19 mouse cellular contexts compared by ENCODE assay signal in genomic region chr2:118064121-118064764, GRCm38 (mm10). TPM values are rescaled to one million over a fixed set of nuclear protein-coding genes. Genes with fewer than 3 reads are reported as not detected.
DNase-seq lines count a peak whose midpoint lies in the region; ATAC-seq lines count a peak whose summit lies in the region.
"Had no signal": no experiment of that assay in that cellular context is flagged by ENCODE, and none has a peak within 500 bp of the region (broad histone marks: within the 10 kb centered on the region; RNA-seq: fewer than 3 reads in every experiment).

No protein-coding gene starts in this region.

- no peaks in the 10 kb centered on the region for H3K9me3 ChIP-seq in lung, embryonic 15.5 days
- H3K9me3 ChIP-seq: embryonic facial prominence, embryonic 12.5 days; forebrain, embryonic 10.5 days; hindbrain, embryonic 10.5 days; kidney, embryonic 15.5 days; limb, embryonic 15.5 days had no signal

- no peak for DNase-seq in lung, adult 18-20 months
- peak; percentile 71 for DNase-seq in ZHBTc4 (ENCODE audit: low read depth, low spot score)
- peak; percentile 18 for DNase-seq in gastrocnemius, postnatal 10 days
- peak; percentile 37 for DNase-seq in heart, postnatal 25 days (ENCODE audit: low spot score)
- no peak for DNase-seq in kidney, adult 18-20 months
- no peak for DNase-seq in kidney, adult 9 months
- no peak for DNase-seq in cerebellum, postnatal 4 days (ENCODE audit: low spot score in 2 of 2)
- DNase-seq: adrenal gland, adult 2 months; cerebellum, adult 11 months; cerebellum, postnatal 14 days; right cerebral cortex, postnatal 25 days; thymus, postnatal 4 days had no signal

- 77% methylated on average over 11 of the region's 11 CpGs for WGBS in lung, embryonic 15.5 days

- no peak overlapping the region for H3K4me3 ChIP-seq in lung, embryonic 15.5 days
- H3K4me3 ChIP-seq: embryonic facial prominence, embryonic 12.5 days; forebrain, embryonic 10.5 days; hindbrain, embryonic 10.5 days; kidney, embryonic 15.5 days; limb, embryonic 15.5 days had no signal

- peaks cover 5% of the 10 kb centered on the region for H3K4me1 ChIP-seq in lung, embryonic 15.5 days
- H3K4me1 ChIP-seq: embryonic facial prominence, embryonic 12.5 days; kidney, embryonic 15.5 days; limb, embryonic 15.5 days had no signal

- intact Hi-C loops in heart, postnatal 25 days (cut with DNase I), result no loop called here

- no peak overlapping the region for H3K4me2 ChIP-seq in lung, embryonic 15.5 days
- H3K4me2 ChIP-seq: embryonic facial prominence, embryonic 12.5 days; kidney, embryonic 15.5 days; limb, embryonic 15.5 days; midbrain, embryonic 11.5 days had no signal

- no peaks in the 10 kb centered on the region for H3K36me3 ChIP-seq in lung, embryonic 15.5 days
- H3K36me3 ChIP-seq: embryonic facial prominence, embryonic 12.5 days; forebrain, embryonic 10.5 days; hindbrain, embryonic 10.5 days; kidney, embryonic 15.5 days; limb, embryonic 15.5 days had no signal

- peak; percentile 48 for ATAC-seq in lung, embryonic 15.5 days (ENCODE audit: borderline replicate concordance, extremely low read depth, low FRiP score, low TSS enrichment)

- H3K27ac ChIP-seq in lung, embryonic 15.5 days, result peak overlapping the region; percentile 55
- H3K27ac ChIP-seq: embryonic facial prominence, embryonic 12.5 days; forebrain, embryonic 10.5 days; hindbrain, embryonic 10.5 days; kidney, embryonic 15.5 days; limb, embryonic 15.5 days had no signal

- H3K9ac ChIP-seq in lung, embryonic 15.5 days, result no peak overlapping the region
- H3K9ac ChIP-seq: embryonic facial prominence, embryonic 12.5 days; kidney, embryonic 15.5 days; limb, embryonic 15.5 days had no signal

- H3K27me3 ChIP-seq in lung, embryonic 15.5 days, result no peaks in the 10 kb centered on the region
- H3K27me3 ChIP-seq: embryonic facial prominence, embryonic 12.5 days; kidney, embryonic 15.5 days; limb, embryonic 15.5 days had no signal

RNA-seq across cellular contexts. Expression of gene Thbs1, which starts 47.4 kb away (rescaled TPM):
- polyA plus RNA-seq in lung, embryonic 15.5 days (2015; fragmentation: Nextera tagmentation; extraction: Ambion mirVana), result 184 and 185 TPM in 2 replicates
- total RNA-seq in gastrocnemius, postnatal 10 days (2021), result 10 to 100 TPM; 25.1 to 38.4 TPM
- total RNA-seq in heart, postnatal 25 days (2021), result 10 to 100 TPM; 13.9 to 14.3 TPM

Comparison
In these comparisons a context has a peak if more than half of its experiments do, and no peak if none do; other contexts are left out.
1. DNase-seq: peak in ZHBTc4 (single experiment), gastrocnemius, postnatal 10 days (single experiment) and heart, postnatal 25 days (single experiment); none in lung, adult 18-20 months (0 of 2), kidney, adult 18-20 months (single experiment), kidney, adult 9 months (single experiment) and cerebellum, postnatal 4 days (0 of 2).